Mouse (Mus musculus) liver, embryonic 14.5 days (tissue): ENCODE measurements around the gene Cnga3. TPM values are rescaled to one million over a fixed set of nuclear protein-coding genes. Genes with fewer than 3 reads are reported as not detected.

Experiments
- ATAC-seq: fragments of 200-750 bp; cut with Nextera tagmentation; 2 replicates; pipeline ENCODE4 v1.8.0; 2017; ENCODE audit warnings: moderate number of reproducible peaks, mild to moderate bottlenecking, moderate library complexity; ENCODE audit not compliant: insufficient read depth
- DNase-seq, 3 experiments: peaks; one replicate each; pipeline ENCODE4 v3.0.0-alpha.2; 2012 to 2013; ENCODE audit warnings: low read depth in 3 of 3, low spot score in 3 of 3
- H3K27ac ChIP-seq: fragments of 300-500 bp; sonication (generic); 2 replicates; pipeline ENCODE4 v1.5.1; 2014; ENCODE audit warnings: moderate library complexity, mild to moderate bottlenecking, control low read depth, inconsistent platforms
- H3K27me3 ChIP-seq: fragments of 300-500 bp; sonication (generic); 2 replicates; pipeline ENCODE4 v1.6.1; 2014; ENCODE audit warnings: mild to moderate bottlenecking, low read length, moderate library complexity; ENCODE audit not compliant: control insufficient read depth, insufficient read depth
- H3K36me3 ChIP-seq: fragments of 300-500 bp; sonication (generic); replicated peaks from 2 replicates; pipeline ENCODE4 v1.6.1; 2014; ENCODE audit warnings: low read depth; ENCODE audit not compliant: control insufficient read depth, insufficient read depth
- H3K4me1 ChIP-seq, 2 experiments: fragments of 200-500 bp in 1 of 2; fragments of 300-500 bp in 1 of 2; sonication (generic) in 1 of 2; replicated peaks; 2 replicates each; pipeline ENCODE4 v1.6.1; 2012 to 2014; ENCODE audit warnings: antibody characterized with exemption in 1 of 2, inconsistent platforms in 1 of 2, low read length in 1 of 2; ENCODE audit not compliant: control insufficient read depth in 2 of 2, insufficient read depth in 2 of 2
- H3K4me2 ChIP-seq: fragments of 300-500 bp; sonication (generic); 2 replicates; pipeline ENCODE4 v1.6.1; 2014; ENCODE audit warnings: low read depth, mild to moderate bottlenecking, control low read depth, moderate library complexity
- H3K4me3 ChIP-seq, 2 experiments: fragments of 200-500 bp in 1 of 2; fragments of 300-500 bp in 1 of 2; sonication (generic) in 1 of 2; 2 replicates each; pipeline ENCODE4 v1.5.1; 2012 to 2014; ENCODE audit warnings: low read depth in 2 of 2, low read length in 2 of 2, mild to moderate bottlenecking in 2 of 2, control low read depth in 1 of 2, inconsistent platforms in 1 of 2, moderate library complexity in 1 of 2; ENCODE audit not compliant: insufficient read depth in 1 of 2
- H3K9ac ChIP-seq: fragments of 300-500 bp; sonication (generic); replicated peaks from 2 replicates; pipeline ENCODE4 v1.6.1; 2014; ENCODE audit warnings: mild to moderate bottlenecking, control low read depth, moderate library complexity
- H3K9me3 ChIP-seq: fragments of 300-500 bp; sonication (generic); 2 replicates; pipeline ENCODE4 v1.6.1; 2016; ENCODE audit warnings: low read length, mixed read lengths; ENCODE audit not compliant: control insufficient read depth
- CTCF ChIP-seq: IDR thresholded peaks from 2 replicates; pipeline ENCODE4 v1.5.1; 2016; ENCODE audit warnings: antibody characterized with exemption, low read depth, control low read depth
- EP300 ChIP-seq: IDR thresholded peaks from 2 replicates; pipeline ENCODE4 v1.6.1; 2016; ENCODE audit warnings: antibody characterized with exemption, low read depth
- WGBS: fragments of 180-500 bp; shearing (Covaris S2); extraction: QIAGEN DNeasy Blood & Tissue Kit; methylation state at CpG from one replicate; pipeline ENCODE4 v1.1.7; 2014; ENCODE audit not compliant: insufficient replicate concordance; 5-methylcytosine and 5-hydroxymethylcytosine counted together
- polyA plus RNA-seq, 2 experiments: library from polyadenylated mRNA; depleted of rRNA in 1 of 2; stranded (reverse) in 1 of 2; unstranded in 1 of 2; fragments of >200 nt; fragmentation: Nextera tagmentation in 1 of 2; extraction: Ambion mirVana in 1 of 2; gene quantifications; 2 replicates each; pipeline versions ENCODE4 v1.2.1 to v1.2.3; 2012 to 2014

Gene Cnga3
- polyA plus RNA-seq, 2 experiments: not detected

GRCm38 (mm10) chr1:37250643-37251310, 36.5 kb downstream of the Cnga3 start:
- Histone ChIP-seq H3K27ac (no peak overlapping the region), H3K27me3 (no peaks in the 10 kb centered on the region), H3K4me3 (no peak overlapping the region), H3K4me2 (no peak overlapping the region), H3K9ac (no peak overlapping the region), H3K4me1 (no peaks in the 10 kb centered on the region), H3K36me3 (no peaks in the 10 kb centered on the region), H3K9me3 (no peaks in the 10 kb centered on the region)
- WGBS: 28% methylated on average over 5 of the region's 5 CpGs
- TF ChIP-seq CTCF (peak; percentile 82), EP300 (no peak)
- DNase-seq: peak; percentile 22 to 41 (median 34)
- no peak for ATAC-seq

- H3K9me3 ChIP-seq: no peaks in the 10 kb centered on the region
- no peaks in the 10 kb centered on the region for H3K27me3 ChIP-seq
- 78% methylated on average over 2 of the region's 2 CpGs for WGBS
- ATAC-seq (no peak), DNase-seq (no peak)
- H3K27ac ChIP-seq: no peak overlapping the region
- H3K36me3 ChIP-seq: no peaks in the 10 kb centered on the region
- no peak overlapping the region for H3K9ac ChIP-seq
- no peak overlapping the region for H3K4me2 ChIP-seq
- no peaks in the 10 kb centered on the region for H3K4me1 ChIP-seq
- H3K4me3 ChIP-seq: no peak overlapping the region
- peak; percentile 34; the same call in 1 of the 2 replicates for TF ChIP-seq CTCF
- no peak for TF ChIP-seq EP300
These were observed 44.2 kb downstream of the Cnga3 start for GRCm38 (mm10) chr1:37258443-37258842.

GRCm38 (mm10) chr1:37272464-37272863, 58.2 kb downstream of the Cnga3 start:
- H3K9me3 ChIP-seq: no peaks in the 10 kb centered on the region
- no peaks in the 10 kb centered on the region for H3K36me3 ChIP-seq
- H3K27me3 ChIP-seq: no peaks in the 10 kb centered on the region
- no peak overlapping the region for H3K4me3 ChIP-seq
- ATAC-seq (no peak), DNase-seq (peak in 2 of 3 experiments; percentile 17 to 28)
- no peaks in the 10 kb centered on the region for H3K4me1 ChIP-seq
- TF ChIP-seq EP300: no peak
- TF ChIP-seq CTCF: peak; percentile 86
- H3K4me2 ChIP-seq: no peak overlapping the region
- H3K27ac ChIP-seq: no peak overlapping the region
- WGBS: 4% methylated on average over 7 of the region's 7 CpGs
- H3K9ac ChIP-seq: no peak overlapping the region

GRCm38 (mm10) chr1:37286556-37286955, 72.3 kb downstream of the Cnga3 start:
- Histone ChIP-seq H3K4me3 (no peak overlapping the region), H3K36me3 (no peaks in the 10 kb centered on the region), H3K27ac (no peak overlapping the region), H3K9me3 (no peaks in the 10 kb centered on the region), H3K4me2 (no peak overlapping the region), H3K9ac (no peak overlapping the region), H3K27me3 (no peaks in the 10 kb centered on the region), H3K4me1 (no peaks in the 10 kb centered on the region)
- ATAC-seq (no peak), DNase-seq (no peak)
- TF ChIP-seq EP300 (no peak), CTCF (no peak)
- WGBS: 52% methylated on average over 7 of the region's 7 CpGs

GRCm38 (mm10) chr1:37287748-37288147, 73.5 kb downstream of the Cnga3 start:
- Histone ChIP-seq H3K27ac (no peak overlapping the region), H3K9ac (no peak overlapping the region), H3K27me3 (no peaks in the 10 kb centered on the region), H3K4me1 (no peaks in the 10 kb centered on the region), H3K4me3 (no peak overlapping the region), H3K36me3 (no peaks in the 10 kb centered on the region), H3K9me3 (no peaks in the 10 kb centered on the region), H3K4me2 (no peak overlapping the region)
- TF ChIP-seq CTCF: no peak
- TF ChIP-seq EP300: no peak
- WGBS: 61% methylated on average over 1 of the region's 1 CpGs
- no peak for DNase-seq
- ATAC-seq: no peak
